In genomic region chr13:51792729-51793424, GRCm38 (mm10) we compare ENCODE assay signal across 8 mouse cellular contexts. TPM values are rescaled to one million over a fixed set of nuclear protein-coding genes. Genes with fewer than 3 reads are reported as not detected.
A peak's percentile ranks its signal among the peaks of the same experiment; 100 is the strongest.
DNase-seq lines count a peak whose midpoint lies in the region; ATAC-seq and TF ChIP-seq lines count a peak whose summit lies in the region.

No protein-coding gene starts in this region.

- DNase-seq in ovary, postnatal 36 days (ENCODE audit: low spot score): peak; percentile 26
- no peak for DNase-seq in ovary, postnatal 14 days (ENCODE audit: low spot score)
- DNase-seq in cerebellum, adult 9-10 months: peak; percentile 74
- peak; percentile 76 for DNase-seq in gastrocnemius, postnatal 14 days
- DNase-seq in intestine, embryonic 14.5 days (ENCODE audit: low spot score): peak; percentile 78
- peak; percentile 63 for DNase-seq in liver, postnatal 0 days
- DNase-seq in thymus, postnatal 25 days: peak; percentile 86

- peak overlapping the region; percentile 99 for H3K4me2 ChIP-seq in intestine, embryonic 14.5 days (ENCODE audit: low read length)
- H3K4me2 ChIP-seq in liver, postnatal 0 days (ENCODE audit: low read depth, low read length): peak overlapping the region; percentile 97
- peak overlapping the region; percentile 99 for H3K4me2 ChIP-seq in neural tube, embryonic 12.5 days (replicated peaks)

- peaks cover 15% of the 10 kb centered on the region for H3K27me3 ChIP-seq in intestine, embryonic 14.5 days (replicated peaks; ENCODE audit: control insufficient read depth, insufficient read depth, low read length)
- H3K27me3 ChIP-seq in liver, postnatal 0 days (ENCODE audit: insufficient read depth, low read length): 0 out of 2 replicates have a peak, but pooled peaks cover 2% of the 10 kb centered on the region
- H3K27me3 ChIP-seq in neural tube, embryonic 12.5 days (replicated peaks): peaks cover 18% of the 10 kb centered on the region

- ATAC-seq in intestine, embryonic 14.5 days (replicated peaks; ENCODE audit: low FRiP score, low TSS enrichment, low read depth): peak; percentile 70
- peak; percentile 65 for ATAC-seq in liver, postnatal 0 days
- peak; percentile 74 for ATAC-seq in neural tube, embryonic 12.5 days (ENCODE audit: low FRiP score, low read depth)

- intact Hi-C loops in gastrocnemius, postnatal 14 days (cut with DNase I; ENCODE audit: low total_unique reads): no loop called here

- peak overlapping the region; percentile 64 for H3K9ac ChIP-seq in intestine, embryonic 14.5 days (ENCODE audit: low read length)
- H3K9ac ChIP-seq in liver, postnatal 0 days (replicated peaks): peak overlapping the region; percentile 84
- peak overlapping the region; percentile 79 for H3K9ac ChIP-seq in neural tube, embryonic 12.5 days

- H3K4me1 ChIP-seq in intestine, embryonic 14.5 days (replicated peaks; ENCODE audit: control insufficient read depth, insufficient read depth, low read length): peaks cover 11% of the 10 kb centered on the region; the same call in 1 of the 2 replicates
- H3K4me1 ChIP-seq in liver, postnatal 0 days (ENCODE audit: insufficient read depth): peaks cover 18% of the 10 kb centered on the region
- H3K4me1 ChIP-seq in neural tube, embryonic 12.5 days: peaks cover 12% of the 10 kb centered on the region

- 2% methylated on average over 42 of the region's 43 CpGs for WGBS in intestine, embryonic 14.5 days
- WGBS in liver, postnatal 0 days (ENCODE audit: insufficient replicate concordance): 1% methylated on average over 43 of the region's 43 CpGs
- 2% methylated on average over 43 of the region's 43 CpGs for WGBS in neural tube, embryonic 12.5 days

- no peak for TF ChIP-seq CTCF in liver, postnatal 0 days (IDR thresholded peaks at IDR 0.05; ENCODE audit: low read depth)

- TF ChIP-seq EP300 in liver, postnatal 0 days (IDR thresholded peaks at IDR 0.05; ENCODE audit: low read depth): no peak

- H3K36me3 ChIP-seq in intestine, embryonic 14.5 days (ENCODE audit: control insufficient read depth, insufficient read depth, low read length): no peaks in the 10 kb centered on the region
- H3K36me3 ChIP-seq in liver, postnatal 0 days (replicated peaks; ENCODE audit: insufficient read depth, low read length): no peaks in the 10 kb centered on the region
- H3K36me3 ChIP-seq in neural tube, embryonic 12.5 days: no peaks in the 10 kb centered on the region

- no peak overlapping the region for H3K27ac ChIP-seq in intestine, embryonic 14.5 days (ENCODE audit: low read depth)
- peak overlapping the region; percentile 49 for H3K27ac ChIP-seq in liver, postnatal 0 days (ENCODE audit: low read depth)
- no peak overlapping the region for H3K27ac ChIP-seq in neural tube, embryonic 12.5 days

- peak overlapping the region; percentile 75 for H3K4me3 ChIP-seq in intestine, embryonic 14.5 days (ENCODE audit: low read depth, low read length)
- peak overlapping the region; percentile 73 for H3K4me3 ChIP-seq in liver, postnatal 0 days (ENCODE audit: low read depth, low read length)
- H3K4me3 ChIP-seq in neural tube, embryonic 12.5 days: peak overlapping the region; percentile 78

- H3K9me3 ChIP-seq in intestine, embryonic 14.5 days (ENCODE audit: control insufficient read depth, low read length): no peaks in the 10 kb centered on the region
- no peaks in the 10 kb centered on the region for H3K9me3 ChIP-seq in liver, postnatal 0 days (ENCODE audit: low read length)
- H3K9me3 ChIP-seq in neural tube, embryonic 12.5 days: no peaks in the 10 kb centered on the region

RNA-seq across cellular contexts. Expression of gene Sema4d, which starts 0.7 kb away (rescaled TPM):
- total RNA-seq in gastrocnemius, postnatal 14 days (2021): 100 to 1,000 TPM; 126 to 130 TPM
- 9.2 and 9.7 TPM in 2 replicates for polyA plus RNA-seq in intestine, embryonic 14.5 days (2014; fragmentation: Nextera tagmentation; extraction: Ambion mirVana)
- polyA plus RNA-seq in liver, postnatal 0 days (2015; fragmentation: Nextera tagmentation; extraction: Ambion mirVana): 2.9 and 3.9 TPM in 2 replicates
- polyA plus RNA-seq in neural tube, embryonic 12.5 days (2016; fragmentation: Nextera tagmentation; extraction: Ambion mirVana): 8.5 and 9.9 TPM in 2 replicates

RNA-seq across cellular contexts. Expression of gene Gadd45g, which starts 53.6 kb away (rescaled TPM):
- 10 to 100 TPM; 10.1 to 33.9 TPM for total RNA-seq in gastrocnemius, postnatal 14 days (2021)
- 29.1 and 33.0 TPM in 2 replicates for polyA plus RNA-seq in intestine, embryonic 14.5 days (2014; fragmentation: Nextera tagmentation; extraction: Ambion mirVana)
- 16.3 and 20.6 TPM in 2 replicates for polyA plus RNA-seq in liver, postnatal 0 days (2015; fragmentation: Nextera tagmentation; extraction: Ambion mirVana)
- 237 and 261 TPM in 2 replicates for polyA plus RNA-seq in neural tube, embryonic 12.5 days (2016; fragmentation: Nextera tagmentation; extraction: Ambion mirVana)
